Mouse (Mus musculus): Measurements from ENCODE around the gene Col9a2. TPM values are rescaled to one million over a fixed set of nuclear protein-coding genes. Genes with fewer than 3 reads are reported as not detected.

Col9a2 gene
- polyA plus RNA-seq, 2 experiments, result 1.1 to 1.9 TPM

- Histone ChIP-seq H3K9ac (replicated peaks) (peak overlapping the region; percentile 98), H3K27ac (peak overlapping the region; percentile 87), H3K4me1 (replicated peaks; ENCODE audit: control insufficient read depth in 2 of 2, insufficient read depth in 2 of 2, low read length in 1 of 2) (peaks cover 41 to 44% of the 10 kb centered on the region in 2 experiments), H3K36me3 (replicated peaks; ENCODE audit: control insufficient read depth, insufficient read depth, low read depth) (no peaks in the 10 kb centered on the region), H3K27me3 (ENCODE audit: control insufficient read depth, insufficient read depth, low read length) (no peaks in the 10 kb centered on the region), H3K4me2 (ENCODE audit: low read depth) (peak overlapping the region; percentile 74), H3K9me3 (ENCODE audit: control insufficient read depth, low read length) (no peaks in the 10 kb centered on the region), H3K4me3 (ENCODE audit: insufficient read depth in 1 of 2, low read depth in 2 of 2, low read length in 2 of 2) (peak overlapping the region; percentile 81 to 95)
- no peak for ATAC-seq (ENCODE audit: insufficient read depth)
- no peak for TF ChIP-seq CTCF (IDR thresholded peaks at IDR 0.05; ENCODE audit: low read depth)
- no peak for TF ChIP-seq EP300 (IDR thresholded peaks at IDR 0.05; ENCODE audit: low read depth)
- WGBS (ENCODE audit: insufficient replicate concordance), result 14% methylated on average over 7 of the region's 7 CpGs
- DNase-seq (ENCODE audit: low read depth in 3 of 3, low spot score in 3 of 3), result no peak
Measured at GRCm38 (mm10) chr4:121015268-121015659, 23.9 kb upstream of the Col9a2 start.

GRCm38 (mm10) chr4:121016021-121016898 lies 22.9 kb upstream of the Col9a2 start:
- ATAC-seq (ENCODE audit: insufficient read depth) (peak; percentile 55), DNase-seq (ENCODE audit: low read depth in 3 of 3, low spot score in 3 of 3) (no peak)
- under 1% methylated on average over 40 of the region's 40 CpGs for WGBS (ENCODE audit: insufficient replicate concordance)

GRCm38 (mm10) chr4:121016928-121017657 lies 22.1 kb upstream of the Col9a2 start, which contains the start of gene Smap2:
TSS of gene Smap2 (minus strand) at chr4:121017247.
- Histone ChIP-seq H3K9ac (replicated peaks) (peak within 1 kb of the TSS; percentile 98), H3K9me3 (ENCODE audit: control insufficient read depth, low read length) (no peaks in the 10 kb centered on the region), H3K36me3 (replicated peaks; ENCODE audit: control insufficient read depth, insufficient read depth, low read depth) (no peaks in the 10 kb centered on the region), H3K4me1 (replicated peaks; ENCODE audit: control insufficient read depth in 2 of 2, insufficient read depth in 2 of 2, low read length in 1 of 2) (peaks cover 35 to 48% of the 10 kb centered on the region in 2 experiments), H3K4me3 (ENCODE audit: insufficient read depth in 1 of 2, low read depth in 2 of 2, low read length in 2 of 2) (peak within 1 kb of the TSS; percentile 81 to 95), H3K4me2 (ENCODE audit: low read depth) (peak within 1 kb of the TSS; percentile 74), H3K27me3 (ENCODE audit: control insufficient read depth, insufficient read depth, low read length) (no peaks in the 10 kb centered on the region), H3K27ac (peak within 1 kb of the TSS; percentile 87)
- ATAC-seq (ENCODE audit: insufficient read depth) (peak; percentile 87), DNase-seq (ENCODE audit: low read depth in 3 of 3, low spot score in 3 of 3) (peak; percentile 95 to 97 (median 96))
- WGBS (ENCODE audit: insufficient replicate concordance), result under 1% methylated on average over 48 of the region's 48 CpGs
- TF ChIP-seq EP300 (IDR thresholded peaks at IDR 0.05; ENCODE audit: low read depth) (no peak), CTCF (IDR thresholded peaks at IDR 0.05; ENCODE audit: low read depth) (peak; percentile 67)

More at GRCm38 (mm10) chr4:121016021-121016898, 22.9 kb upstream of the Col9a2 start:
- peak overlapping the region; percentile 74 for H3K4me2 ChIP-seq (ENCODE audit: low read depth)
- H3K9me3 ChIP-seq (ENCODE audit: control insufficient read depth, low read length), result no peaks in the 10 kb centered on the region
- H3K9ac ChIP-seq (replicated peaks), result peak overlapping the region; percentile 98
- TF ChIP-seq CTCF (IDR thresholded peaks at IDR 0.05; ENCODE audit: low read depth) (no peak), EP300 (IDR thresholded peaks at IDR 0.05; ENCODE audit: low read depth) (no peak; the same call in 1 of the 2 replicates)
- no peaks in the 10 kb centered on the region for H3K27me3 ChIP-seq (ENCODE audit: control insufficient read depth, insufficient read depth, low read length)
- H3K4me3 ChIP-seq (ENCODE audit: insufficient read depth in 1 of 2, low read depth in 2 of 2, low read length in 2 of 2), result peak overlapping the region; percentile 81 to 95
- peak overlapping the region; percentile 87 for H3K27ac ChIP-seq
- peaks cover 35 to 47% of the 10 kb centered on the region in 2 experiments for H3K4me1 ChIP-seq (replicated peaks; ENCODE audit: control insufficient read depth in 2 of 2, insufficient read depth in 2 of 2, low read length in 1 of 2)
- no peaks in the 10 kb centered on the region for H3K36me3 ChIP-seq (replicated peaks; ENCODE audit: control insufficient read depth, insufficient read depth, low read depth)

DNA sequence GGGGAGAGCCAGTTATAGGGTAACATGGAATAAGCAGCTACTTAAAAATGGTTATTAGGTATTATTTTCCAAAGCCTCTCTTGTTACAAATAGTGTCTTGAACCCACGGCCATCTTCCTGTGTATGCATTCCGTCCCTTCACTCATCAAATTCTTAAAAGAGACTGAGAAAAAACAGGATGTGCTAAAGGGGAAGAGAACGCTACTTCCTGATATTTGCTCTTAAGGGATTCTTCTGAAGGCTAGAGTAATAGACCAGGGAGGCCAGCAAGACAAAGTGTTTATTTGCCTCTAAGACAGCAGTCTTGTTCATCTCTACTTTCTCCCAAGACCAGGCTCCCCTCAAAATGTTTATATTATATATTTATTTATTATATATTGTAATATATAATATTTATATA lies 20.9 kb upstream of the Col9a2 start:
- H3K27me3 ChIP-seq (ENCODE audit: control insufficient read depth, insufficient read depth, low read length), result no peaks in the 10 kb centered on the region
- no peak overlapping the region for H3K4me2 ChIP-seq (ENCODE audit: low read depth)
- H3K9me3 ChIP-seq (ENCODE audit: control insufficient read depth, low read length), result no peaks in the 10 kb centered on the region
- no peaks in the 10 kb centered on the region for H3K36me3 ChIP-seq (replicated peaks; ENCODE audit: control insufficient read depth, insufficient read depth, low read depth)
- ATAC-seq (ENCODE audit: insufficient read depth), result no peak
- WGBS (ENCODE audit: insufficient replicate concordance), result 51% methylated on average over 3 of the region's 3 CpGs
- no peak overlapping the region for H3K27ac ChIP-seq
- H3K4me3 ChIP-seq (ENCODE audit: insufficient read depth in 1 of 2, low read depth in 2 of 2, low read length in 2 of 2), result no peak overlapping the region
- no peak overlapping the region for H3K9ac ChIP-seq (replicated peaks)
- H3K4me1 ChIP-seq (replicated peaks; ENCODE audit: control insufficient read depth in 2 of 2, insufficient read depth in 2 of 2, low read length in 1 of 2), result peaks cover 28 to 42% of the 10 kb centered on the region in 2 experiments
- DNase-seq (ENCODE audit: low read depth in 3 of 3, low spot score in 3 of 3), result no peak
- TF ChIP-seq EP300 (IDR thresholded peaks at IDR 0.05; ENCODE audit: low read depth) (no peak), CTCF (IDR thresholded peaks at IDR 0.05; ENCODE audit: low read depth) (no peak)
